In the genomic region with DNA sequence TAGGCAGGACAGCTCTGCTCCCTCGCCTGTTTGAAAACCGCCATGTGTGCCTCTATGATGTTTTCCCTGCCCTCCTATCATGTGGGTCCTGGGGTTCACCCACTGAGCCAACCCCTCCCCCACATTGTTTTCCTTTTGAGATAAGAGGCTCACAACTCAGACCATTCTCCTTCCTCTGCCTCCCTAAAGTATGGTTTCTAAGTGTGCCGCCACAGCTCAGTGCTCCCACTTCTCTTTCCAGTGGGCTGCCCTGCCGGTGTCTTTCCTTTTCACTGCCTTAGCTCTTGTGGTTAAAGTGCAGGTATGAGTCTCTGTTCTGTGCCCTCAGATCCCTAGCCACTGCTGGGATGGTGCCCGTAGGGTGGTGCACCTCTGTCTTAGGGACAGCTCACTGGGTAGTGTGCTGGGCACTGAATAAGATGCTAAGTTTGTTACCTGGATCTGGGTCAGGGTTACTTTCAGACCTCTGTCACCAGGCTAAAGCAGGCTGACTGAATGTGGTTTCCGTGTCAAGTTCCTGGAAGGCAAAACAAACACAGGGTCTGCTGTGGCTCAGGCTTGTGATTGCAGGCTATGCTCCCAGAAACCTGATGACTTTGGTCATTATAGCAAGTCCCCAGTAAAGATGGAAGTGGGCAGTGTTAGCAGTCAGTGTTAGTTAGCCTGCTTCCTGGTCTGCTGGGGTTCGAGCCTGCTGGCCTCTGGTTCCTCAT, we compare ENCODE assay signal across 12 mouse cellular contexts. TPM values are rescaled to one million over a fixed set of nuclear protein-coding genes. Genes with fewer than 3 reads are reported as not detected.
DNase-seq lines count a peak whose midpoint lies in the region; ATAC-seq and TF ChIP-seq lines count a peak whose summit lies in the region.
"Had no signal": no experiment of that assay in that cellular context is flagged by ENCODE, and none has a peak within 500 bp of the region (broad histone marks: within the 10 kb centered on the region; RNA-seq: fewer than 3 reads in every experiment).

No protein-coding gene starts in this region.

- no peak for TF ChIP-seq POLR2A in thymus, adult 2 months (IDR thresholded peaks at IDR 0.05; ENCODE audit: control insufficient read depth, extremely low read depth, insufficient read depth, low read length, poor library complexity)

- no peak overlapping the region for H3K4me2 ChIP-seq in heart, embryonic 16.5 days (ENCODE audit: low read depth, low read length)
- H3K4me2 ChIP-seq in intestine, embryonic 16.5 days (ENCODE audit: low read depth, low read length) = 0 out of 2 replicates have a peak overlapping the region, but pooled peaks have one; percentile 10
- H3K4me2 ChIP-seq in stomach, embryonic 16.5 days (ENCODE audit: low read depth, low read length) = peak overlapping the region; percentile 29; the same call in 1 of the 2 replicates
- H3K4me2 ChIP-seq: embryonic facial prominence, embryonic 12.5 days had no signal

- no peak overlapping the region for H3K4me3 ChIP-seq in heart, embryonic 16.5 days (ENCODE audit: low read length)
- 0 out of 2 replicates have a peak overlapping the region, but pooled peaks have one; percentile 3 for H3K4me3 ChIP-seq in thymus, adult 2 months (ENCODE audit: control insufficient read depth, insufficient read depth, low read length)
- no peak overlapping the region for H3K4me3 ChIP-seq in intestine, embryonic 16.5 days (ENCODE audit: low read length)
- no peak overlapping the region for H3K4me3 ChIP-seq in stomach, embryonic 16.5 days (replicated peaks; ENCODE audit: low read length)
- H3K4me3 ChIP-seq: embryonic facial prominence, embryonic 12.5 days had no signal

- no peak overlapping the region for H3K9ac ChIP-seq in heart, embryonic 16.5 days (ENCODE audit: low read length)
- peak overlapping the region; percentile 35 for H3K9ac ChIP-seq in intestine, embryonic 16.5 days (ENCODE audit: low read depth, low read length)
- peak overlapping the region; percentile 38; the same call in 1 of the 2 replicates for H3K9ac ChIP-seq in stomach, embryonic 16.5 days (ENCODE audit: low read length)
- H3K9ac ChIP-seq: embryonic facial prominence, embryonic 12.5 days had no signal

- 38% methylated on average over 7 of the region's 7 CpGs for WGBS in heart, embryonic 16.5 days
- 7% methylated on average over 7 of the region's 7 CpGs for WGBS in thymus, adult 2 months
- 53% methylated on average over 7 of the region's 7 CpGs for WGBS in intestine, embryonic 16.5 days
- WGBS in stomach, embryonic 16.5 days = 43% methylated on average over 7 of the region's 7 CpGs

- no peaks in the 10 kb centered on the region for H3K9me3 ChIP-seq in heart, embryonic 16.5 days (replicated peaks; ENCODE audit: control insufficient read depth, low read length)
- no peaks in the 10 kb centered on the region for H3K9me3 ChIP-seq in intestine, embryonic 16.5 days (ENCODE audit: control insufficient read depth, low read length)
- H3K9me3 ChIP-seq in stomach, embryonic 16.5 days (replicated peaks; ENCODE audit: control insufficient read depth, low read length) = no peaks in the 10 kb centered on the region
- H3K9me3 ChIP-seq: embryonic facial prominence, embryonic 12.5 days had no signal

- DNase-seq in heart, adult 9 months (ENCODE audit: low spot score in 2 of 2) = no peak
- DNase-seq in thymus, adult 2 months = peak; percentile 30
- DNase-seq in thymus, adult 18-20 months = no peak
- DNase-seq in lung, postnatal 4 days = no peak
- DNase-seq in lung, adult 18-20 months = no peak
- DNase-seq: left cerebral cortex, postnatal 4 days; midbrain, embryonic 14.5 days had no signal

- peak overlapping the region; percentile 49 for H3K27ac ChIP-seq in heart, embryonic 16.5 days (ENCODE audit: low read length)
- H3K27ac ChIP-seq in thymus, adult 2 months (ENCODE audit: control insufficient read depth, insufficient read depth, low read length) = peak overlapping the region; percentile 30; the same call in 1 of the 2 replicates
- H3K27ac ChIP-seq in intestine, embryonic 16.5 days (ENCODE audit: low read length) = peak overlapping the region; percentile 10; the same call in 1 of the 2 replicates
- peak overlapping the region; percentile 76 for H3K27ac ChIP-seq in stomach, embryonic 16.5 days (ENCODE audit: low read length)
- H3K27ac ChIP-seq: embryonic facial prominence, embryonic 12.5 days had no signal

- TF ChIP-seq CTCF in thymus, adult 2 months (IDR thresholded peaks at IDR 0.05; ENCODE audit: borderline replicate concordance, control insufficient read depth, extremely low read depth, insufficient read depth, low read length, poor library complexity) = no peak

- ATAC-seq in heart, embryonic 16.5 days (replicated peaks; ENCODE audit: extremely low read depth, insufficient read depth, low FRiP score) = no peak; the same call in 1 of the 2 replicates
- ATAC-seq in intestine, embryonic 16.5 days = peak; percentile 26
- ATAC-seq in stomach, embryonic 16.5 days (ENCODE audit: insufficient read depth, low FRiP score) = peak; percentile 16; the same call in 1 of the 2 replicates
- ATAC-seq: hindbrain, embryonic 16.5 days had no signal

- peaks cover 26% of the 10 kb centered on the region for H3K36me3 ChIP-seq in heart, embryonic 16.5 days (ENCODE audit: control insufficient read depth, insufficient read depth)
- peaks cover 37% of the 10 kb centered on the region for H3K36me3 ChIP-seq in thymus, adult 2 months (ENCODE audit: control insufficient read depth, insufficient read depth, low read length)
- H3K36me3 ChIP-seq in intestine, embryonic 16.5 days (ENCODE audit: control insufficient read depth, insufficient read depth, low read length) = peaks cover 16% of the 10 kb centered on the region
- H3K36me3 ChIP-seq in stomach, embryonic 16.5 days (ENCODE audit: control insufficient read depth, insufficient read depth, low read length) = peaks cover 20% of the 10 kb centered on the region

- no peaks in the 10 kb centered on the region for H3K27me3 ChIP-seq in heart, embryonic 16.5 days (ENCODE audit: control insufficient read depth, insufficient read depth, low read length)
- no peaks in the 10 kb centered on the region for H3K27me3 ChIP-seq in thymus, adult 2 months (ENCODE audit: control insufficient read depth, insufficient read depth, low read length)
- no peaks in the 10 kb centered on the region for H3K27me3 ChIP-seq in intestine, embryonic 16.5 days (replicated peaks; ENCODE audit: control insufficient read depth, insufficient read depth, low read length)
- no peaks in the 10 kb centered on the region for H3K27me3 ChIP-seq in stomach, embryonic 16.5 days (ENCODE audit: control insufficient read depth, insufficient read depth, low read length)
- H3K27me3 ChIP-seq: embryonic facial prominence, embryonic 12.5 days had no signal

- peaks cover 37% of the 10 kb centered on the region for H3K4me1 ChIP-seq in heart, embryonic 16.5 days (ENCODE audit: control insufficient read depth, insufficient read depth, low read length)
- H3K4me1 ChIP-seq in thymus, adult 2 months (replicated peaks; ENCODE audit: control insufficient read depth, insufficient read depth, low read length) = peaks cover 59% of the 10 kb centered on the region
- H3K4me1 ChIP-seq in intestine, embryonic 16.5 days (ENCODE audit: control insufficient read depth, insufficient read depth, low read length) = peaks cover 42% of the 10 kb centered on the region
- H3K4me1 ChIP-seq in stomach, embryonic 16.5 days (ENCODE audit: control insufficient read depth, insufficient read depth, low read length) = peaks cover 36% of the 10 kb centered on the region

RNA-seq across cellular contexts. Expression of gene Psap, which starts 12.8 kb away (rescaled TPM):
- 130 and 143 TPM in 2 replicates for polyA plus RNA-seq in heart, embryonic 16.5 days (2015; fragmentation: Nextera tagmentation; extraction: Ambion mirVana)
- polyA plus RNA-seq in thymus, adult 2 months (2012; rRNA removed) = 1,527 and 1,921 TPM in 2 replicates
- 178 and 187 TPM in 2 replicates for polyA plus RNA-seq in intestine, embryonic 16.5 days (2015; fragmentation: Nextera tagmentation; extraction: Ambion mirVana)
- 194 and 198 TPM in 2 replicates for polyA plus RNA-seq in stomach, embryonic 16.5 days (2015; fragmentation: Nextera tagmentation; extraction: Ambion mirVana)

RNA-seq across cellular contexts. Expression of gene Vsir, which starts 56.5 kb away (rescaled TPM):
- polyA plus RNA-seq in heart, embryonic 16.5 days (2015; fragmentation: Nextera tagmentation; extraction: Ambion mirVana) = 3.3 and 4.0 TPM in 2 replicates
- 162 and 166 TPM in 2 replicates for polyA plus RNA-seq in thymus, adult 2 months (2012; rRNA removed)
- polyA plus RNA-seq in intestine, embryonic 16.5 days (2015; fragmentation: Nextera tagmentation; extraction: Ambion mirVana) = 10.3 and 11.2 TPM in 2 replicates
- polyA plus RNA-seq in stomach, embryonic 16.5 days (2015; fragmentation: Nextera tagmentation; extraction: Ambion mirVana) = 6.6 and 8.5 TPM in 2 replicates

Comparison
In these comparisons a context has a peak if more than half of its experiments do, and no peak if none do; other contexts are left out.
1. H3K27ac ChIP-seq: peak in every context shown above with its lines; median percentile 76 in stomach, embryonic 16.5 days; 49 in heart, embryonic 16.5 days; 30 in thymus, adult 2 months; 10 in intestine, embryonic 16.5 days.
2. RNA of gene Vsir, which starts 56.5 kb away (polyA plus RNA-seq): 162 to 166 TPM in thymus, adult 2 months; 10.3 to 11.2 TPM in intestine, embryonic 16.5 days, 6.6 to 8.5 TPM in stomach, embryonic 16.5 days and 3.3 to 4.0 TPM in heart, embryonic 16.5 days; every median in the first group is over 10 times any median in the second.